Mouse (Mus musculus) G1E-ER4 (cell line): ENCODE measurements around the gene Slc25a29. TPM values are rescaled to one million over a fixed set of nuclear protein-coding genes. Genes with fewer than 3 reads are reported as not detected.

Experiments used
- GATA1 ChIP-seq: IDR thresholded peaks from one replicate; pipeline ENCODE4 v1.8.0; 2012; ENCODE audit warnings: low read length, inconsistent platforms
- polyA plus RNA-seq: library from polyadenylated mRNA; stranded (reverse); fragments of >175 nt; gene quantifications from 2 replicates; pipeline ENCODE4 v1.2.3, GENCODE M21; 2012

The Slc25a29 gene
- polyA plus RNA-seq, 1 experiment: 1.6 TPM

DNA sequence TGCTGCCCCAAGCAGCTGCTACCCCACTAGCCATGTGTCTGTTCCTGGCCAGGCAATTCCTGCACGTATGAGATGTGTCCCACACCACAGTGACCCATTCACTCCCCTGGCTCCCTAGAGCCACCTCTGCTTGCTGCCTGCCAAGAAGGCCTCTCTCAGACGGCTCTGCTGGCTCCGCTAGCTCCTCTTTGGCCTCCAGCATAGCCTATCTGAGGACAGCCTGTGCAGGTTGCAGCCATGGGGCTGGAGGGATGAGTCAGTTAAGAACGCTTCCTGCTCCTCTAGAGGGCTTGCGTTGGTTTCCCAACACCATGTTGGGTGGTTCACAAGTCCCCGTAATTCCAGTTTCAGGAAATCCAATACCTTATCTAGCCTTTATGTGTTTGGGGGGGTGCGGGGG is 7.0 kb upstream of the Slc25a29 start:
- TF ChIP-seq GATA1: no peak

DNA sequence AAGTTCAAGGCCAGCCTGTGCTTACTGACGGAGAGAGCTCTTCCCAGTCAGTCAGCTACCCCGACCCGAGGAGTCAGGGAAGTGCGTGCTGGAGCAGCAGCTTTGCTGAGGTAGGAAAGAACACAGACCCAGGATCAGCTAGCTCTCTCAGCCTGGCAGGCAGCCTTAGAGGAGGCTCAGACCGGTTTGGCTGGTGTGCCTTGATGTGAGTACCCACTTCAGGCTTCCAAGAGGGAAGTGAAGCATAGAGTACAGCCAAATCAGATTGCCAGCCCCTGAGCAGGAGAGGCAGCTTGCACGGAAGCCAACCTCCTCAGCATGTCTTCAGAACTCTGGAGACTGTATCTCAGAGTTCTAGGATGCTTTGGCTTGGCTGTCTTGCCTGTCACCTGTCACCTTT is 5.5 kb upstream of the Slc25a29 start:
- TF ChIP-seq GATA1: no peak

DNA sequence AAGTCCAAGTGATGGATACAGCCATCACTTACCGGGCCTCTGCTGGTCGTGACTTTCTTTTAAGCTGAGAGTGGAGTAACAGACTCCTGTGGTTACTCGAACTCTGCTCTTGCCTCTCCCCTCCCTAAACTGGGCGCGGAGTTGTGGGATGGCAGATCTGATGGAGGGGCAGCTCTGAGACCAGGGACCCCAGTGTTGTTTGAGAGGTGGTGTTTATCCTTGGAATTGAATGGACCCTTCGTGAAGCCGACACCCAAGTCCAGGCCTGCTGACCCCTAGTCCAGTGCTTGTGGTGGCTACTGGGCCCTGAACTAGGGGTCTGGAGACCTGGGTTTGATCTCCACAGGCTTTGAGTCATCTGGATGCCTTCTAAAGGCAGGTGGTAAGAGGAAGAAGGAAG is 1.0 kb upstream of the Slc25a29 start:
- no peak for TF ChIP-seq GATA1

DNA sequence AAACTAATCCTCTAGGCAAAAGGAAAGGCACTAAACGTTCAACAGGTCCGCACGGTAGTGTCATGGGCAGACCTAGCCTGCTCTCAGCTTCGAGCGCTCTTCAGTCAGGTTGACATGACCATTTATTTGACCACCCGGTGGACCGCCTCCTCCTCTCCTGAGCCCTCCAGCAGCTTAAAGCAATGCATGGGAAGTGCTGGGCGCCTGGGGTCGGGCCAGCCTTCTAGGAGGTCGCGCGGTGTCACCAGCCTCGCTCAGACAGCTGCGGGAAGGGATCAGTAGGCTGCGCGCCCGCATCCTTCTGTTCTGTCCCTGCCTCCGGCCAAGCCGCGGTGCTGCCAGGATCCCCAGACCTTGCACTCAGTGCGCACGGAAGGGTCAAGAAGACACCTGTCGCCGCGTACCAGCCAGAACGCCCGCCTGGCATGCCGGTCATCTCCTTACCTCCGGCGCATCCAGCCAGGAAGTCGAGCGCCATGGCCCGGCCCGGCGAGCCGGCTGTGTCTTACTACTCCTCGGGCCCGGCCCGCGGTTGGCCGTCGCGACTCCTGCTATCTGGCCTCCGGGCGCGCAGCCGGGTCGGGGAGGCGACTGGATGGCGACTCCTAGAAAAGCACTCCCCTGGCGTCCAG is 359 bp downstream of the Slc25a29 start:
- no peak for TF ChIP-seq GATA1

DNA sequence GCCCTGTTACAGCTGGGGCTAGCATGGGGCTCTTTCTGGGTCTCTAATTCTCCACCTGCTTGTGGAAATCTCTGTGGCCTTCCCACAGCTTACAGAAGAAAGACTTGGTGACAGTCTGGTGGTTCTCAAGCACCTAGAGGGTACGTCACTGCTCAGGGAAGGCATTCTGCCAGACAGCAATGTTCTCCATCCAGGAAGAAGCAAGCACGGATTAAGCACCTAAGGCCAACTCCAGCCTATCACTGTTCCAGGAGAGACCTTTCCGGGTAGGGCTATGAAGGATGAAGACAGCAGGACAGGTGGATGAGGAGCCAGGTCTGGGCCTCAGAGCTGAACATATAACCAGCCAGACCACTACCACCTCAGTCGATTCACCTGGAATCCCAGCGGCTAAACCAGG is 897 bp downstream of the Slc25a29 start:
- no peak for TF ChIP-seq GATA1

DNA sequence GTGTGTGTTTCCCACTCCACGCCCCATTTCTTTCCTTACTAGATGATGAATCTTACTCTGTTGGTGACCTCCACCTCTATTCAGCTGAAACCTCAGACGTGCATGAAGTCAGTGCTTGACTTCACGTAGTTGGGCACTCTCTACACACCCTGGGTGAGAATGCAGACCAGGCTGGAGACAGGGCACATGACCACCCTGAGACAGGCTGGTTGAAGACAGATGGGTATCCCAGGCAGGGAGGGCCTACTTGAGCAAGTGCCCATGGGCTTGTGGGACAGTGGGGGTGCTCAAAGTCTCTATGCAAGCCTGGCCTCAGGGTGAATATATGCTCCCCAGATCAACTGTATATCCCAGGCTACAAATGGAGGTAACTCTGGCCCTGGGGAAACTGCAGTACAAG is 1.3 kb downstream of the Slc25a29 start:
- no peak for TF ChIP-seq GATA1

DNA sequence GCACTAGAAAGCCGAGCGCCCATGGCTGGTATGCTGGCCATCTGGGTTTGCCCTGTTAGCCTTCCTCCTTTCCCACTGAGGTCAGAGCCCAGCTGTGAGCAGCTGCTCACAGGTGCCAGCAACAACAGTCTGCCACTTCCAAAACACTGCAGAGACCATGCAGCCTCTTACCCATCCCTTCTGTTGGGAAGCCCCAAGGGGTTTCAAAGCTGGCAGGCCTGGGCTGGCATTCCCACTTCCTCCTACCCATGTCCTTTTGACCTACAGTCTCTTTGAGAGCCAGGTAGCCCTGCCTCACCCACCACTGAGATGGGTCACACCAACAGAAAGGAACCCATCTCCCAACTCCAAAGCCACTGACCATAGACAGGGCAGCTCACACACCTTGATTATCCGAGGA is 2.3 kb downstream of the Slc25a29 start:
- no peak for TF ChIP-seq GATA1

DNA sequence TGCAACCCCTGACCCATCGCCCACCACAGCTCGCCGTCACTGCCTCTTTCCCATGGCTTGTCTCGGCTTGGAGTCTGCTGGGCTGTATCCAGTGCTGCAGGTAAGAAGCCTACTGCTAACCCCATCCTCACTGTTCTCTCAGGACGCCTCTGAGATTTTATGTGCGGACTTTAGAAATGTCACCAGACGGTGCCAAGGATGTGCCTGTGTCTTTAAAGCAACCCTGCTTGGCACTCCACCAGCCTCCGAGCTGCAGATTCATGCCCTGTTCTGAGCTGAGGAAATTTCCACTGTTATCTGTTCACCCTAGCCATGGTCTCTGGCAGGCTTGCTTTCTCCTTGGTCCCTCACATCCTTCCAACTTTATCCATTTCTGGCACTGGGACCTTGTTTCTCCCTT is 2.8 kb downstream of the Slc25a29 start:
- no peak for TF ChIP-seq GATA1

DNA sequence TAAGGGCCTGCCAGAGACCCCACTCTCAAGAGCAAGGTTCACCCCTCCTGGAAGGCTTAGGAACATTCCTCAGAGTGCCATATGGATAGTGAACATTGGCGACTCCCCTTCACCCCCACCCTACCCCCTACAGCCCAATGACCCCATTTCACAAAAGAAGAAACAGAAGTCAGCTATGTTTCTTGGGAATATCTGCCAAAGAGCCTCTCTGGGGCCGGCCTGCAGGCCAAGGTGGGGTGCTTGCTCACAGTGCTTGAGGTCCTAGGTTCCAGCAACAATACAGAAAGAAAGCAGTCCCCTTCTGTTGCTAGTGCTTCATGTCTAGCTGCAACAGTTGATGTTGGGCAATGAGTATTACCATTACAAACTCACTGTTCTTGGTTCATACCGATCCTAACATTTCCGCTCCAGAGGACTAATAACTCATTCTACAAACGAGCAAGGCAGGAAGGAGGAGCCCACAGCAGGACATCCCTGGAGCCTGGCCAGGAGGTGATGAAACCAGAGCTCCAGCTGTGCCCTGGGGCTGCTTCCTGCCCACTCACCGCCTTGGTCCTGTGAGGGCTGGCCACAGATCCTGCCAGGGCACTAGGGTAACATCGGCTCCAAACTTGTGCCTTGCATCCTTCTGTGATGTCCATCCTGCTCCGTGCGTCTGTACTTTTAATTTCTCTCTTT is 3.6 kb downstream of the Slc25a29 start:
- no peak for TF ChIP-seq GATA1

DNA sequence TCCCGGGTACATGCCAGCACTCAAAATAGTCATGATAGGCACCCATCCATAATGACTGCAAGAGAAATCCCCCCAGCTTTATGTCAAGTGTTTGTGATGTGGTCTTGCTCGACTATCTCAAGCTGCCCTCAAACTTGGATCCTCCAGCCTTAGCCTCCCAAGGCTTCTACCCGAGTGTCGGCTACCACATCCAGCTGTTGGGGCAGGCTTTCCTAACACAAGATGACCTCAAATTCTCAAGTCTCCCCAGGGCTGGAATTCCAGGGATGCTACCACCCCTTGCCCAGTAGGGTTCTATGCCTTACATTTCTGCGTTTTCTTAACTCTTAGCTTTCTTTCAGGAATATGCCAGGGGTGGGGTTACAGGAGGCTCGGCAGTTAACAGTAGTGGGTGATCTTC is 5.3 kb downstream of the Slc25a29 start:
- TF ChIP-seq GATA1: no peak

DNA sequence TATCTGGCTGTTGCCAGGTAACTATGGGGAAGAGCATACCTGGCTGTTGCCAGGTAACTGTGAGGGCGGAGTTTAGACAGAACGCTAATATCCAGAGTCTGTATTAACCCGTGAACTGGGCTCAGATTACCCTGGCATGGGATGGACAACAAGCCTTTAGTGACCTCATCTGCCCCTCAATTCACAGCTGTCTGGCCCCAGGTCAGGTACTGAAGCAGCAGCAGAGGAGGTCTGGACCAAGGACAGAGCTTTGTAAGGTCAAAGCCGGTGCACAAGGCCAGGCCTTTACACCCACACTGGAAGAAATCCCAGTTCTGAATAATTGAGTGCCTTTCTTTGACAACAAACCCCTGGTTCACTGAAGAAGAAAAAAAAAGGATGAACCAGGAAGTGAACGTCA is 6.0 kb downstream of the Slc25a29 start:
- TF ChIP-seq GATA1: no peak

DNA sequence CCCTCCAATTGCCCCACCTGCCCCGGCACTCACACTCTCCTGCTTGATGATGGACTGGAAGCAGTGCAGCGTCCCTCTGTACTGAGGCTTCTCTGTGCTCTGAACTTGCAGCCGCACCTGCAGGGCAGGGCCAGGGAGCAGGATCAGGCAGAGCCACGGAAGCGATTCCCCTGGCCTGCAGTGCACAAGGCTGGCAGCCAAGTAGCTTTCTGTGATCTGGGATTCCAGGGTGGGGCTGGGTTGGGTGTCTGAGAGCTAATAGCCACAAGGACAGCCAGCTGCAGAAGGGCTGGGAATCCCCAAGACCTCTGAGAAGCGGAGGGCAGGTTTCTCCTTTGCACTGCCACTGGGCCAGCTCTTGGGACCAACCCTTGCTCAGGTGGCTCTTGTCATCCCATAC is 8.0 kb downstream of the Slc25a29 start:
- TF ChIP-seq GATA1: no peak

DNA sequence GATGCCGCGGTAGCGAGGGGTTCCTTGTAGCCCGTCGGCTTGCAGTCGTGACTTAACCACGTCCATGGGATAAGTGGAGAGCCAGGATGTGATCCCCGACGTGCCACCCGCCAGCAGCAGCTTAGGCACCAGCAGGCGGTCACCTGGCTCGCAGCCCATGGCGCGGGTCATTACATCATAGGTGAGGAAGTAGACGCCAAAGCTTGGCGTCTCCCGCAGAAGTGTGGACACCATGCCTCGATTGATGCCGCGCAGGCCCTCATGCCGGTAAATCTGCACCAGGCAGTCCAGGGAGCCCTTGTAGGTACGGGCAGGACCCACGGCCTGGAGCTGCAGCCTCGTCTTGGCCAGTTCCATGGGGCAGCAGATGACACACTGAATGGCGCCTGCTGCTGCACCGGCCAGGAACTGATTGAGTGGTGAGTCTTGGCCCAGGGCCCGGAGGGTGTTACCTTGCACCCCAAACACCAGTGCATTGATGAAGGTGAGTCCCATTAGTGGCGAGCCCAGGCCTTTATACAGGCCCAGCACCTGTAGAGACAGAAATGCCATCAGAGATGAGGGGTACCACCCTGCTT is 8.6 kb downstream of the Slc25a29 start:
- TF ChIP-seq GATA1: no peak

DNA sequence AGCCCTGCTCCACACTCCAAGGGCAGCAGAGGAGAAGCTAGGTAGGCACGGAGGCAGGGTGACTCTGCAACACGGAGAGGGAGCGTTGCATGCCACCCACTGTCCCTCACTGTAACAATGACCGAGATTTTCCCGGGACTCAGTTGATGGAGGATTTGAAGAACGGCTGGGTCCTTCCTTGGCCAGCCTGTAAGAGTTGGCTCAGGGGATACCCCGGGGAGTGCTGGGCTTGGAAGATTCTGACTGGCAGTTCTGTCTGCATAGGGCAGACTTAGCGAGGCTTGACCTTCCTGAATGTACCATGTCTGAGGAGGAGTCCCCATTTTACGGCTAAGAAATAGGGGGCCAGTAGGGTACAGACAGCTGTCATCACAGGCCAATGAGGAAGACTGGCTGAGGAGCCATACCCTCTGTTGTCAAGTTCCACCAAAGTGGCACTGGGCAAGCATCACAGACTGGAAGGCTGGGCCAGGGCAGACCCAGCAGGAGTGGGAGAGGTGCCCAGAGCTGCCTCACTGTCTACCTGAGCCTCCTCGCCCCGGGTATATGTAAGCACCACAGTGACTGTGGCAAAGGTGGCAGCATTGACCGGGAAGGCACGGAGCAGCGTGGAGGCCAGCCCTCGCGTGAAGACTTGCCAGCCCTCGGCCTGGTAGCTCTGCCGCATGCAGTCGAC is 9.3 kb downstream of the Slc25a29 start:
- TF ChIP-seq GATA1: no peak

DNA sequence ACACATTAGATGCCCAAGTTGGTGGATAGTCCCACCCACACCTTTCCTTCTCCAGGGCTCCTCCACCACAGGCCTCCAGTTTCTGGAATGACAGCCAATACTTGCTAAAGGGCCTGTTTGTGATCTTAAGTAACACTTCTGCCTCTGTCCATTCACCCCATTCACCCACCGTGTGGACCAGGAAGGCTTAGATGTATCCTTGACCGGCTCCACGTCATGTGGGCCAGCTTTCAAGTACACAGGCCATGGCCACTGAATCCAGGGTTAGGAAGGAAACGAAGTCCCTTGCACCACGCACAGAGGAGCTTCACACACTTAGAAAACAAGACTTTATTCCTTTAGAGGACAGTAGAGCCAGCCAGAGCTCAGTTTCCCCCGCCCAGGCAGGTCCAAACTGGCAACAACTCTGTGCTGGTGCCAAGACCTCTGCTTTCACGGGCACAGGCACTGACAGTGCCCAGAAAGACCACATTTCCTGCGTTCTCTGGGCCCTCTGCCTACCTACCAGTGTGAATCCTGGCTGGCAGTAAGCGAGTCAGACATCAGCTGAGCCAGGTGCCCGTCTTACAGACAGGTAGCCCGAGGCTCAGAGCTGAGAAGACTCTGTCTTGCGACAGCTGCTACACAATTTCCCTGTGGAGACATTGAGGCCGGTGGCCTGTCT is 10.0 kb downstream of the Slc25a29 start:
- TF ChIP-seq GATA1: no peak
